Mouse (Mus musculus) heart, adult 9 months (tissue): ENCODE results near the gene Pkp2.
"Not testable (repeated sequence)": the region's sequence is repeated elsewhere in the genome, so short reads cannot be mapped to it uniquely, and the experiment has no call there.

Experiments used
- DNase-seq, 2 experiments: peaks; one replicate each; pipeline ENCODE4 v3.0.0; 2022; ENCODE audit warnings: low spot score in 2 of 2

The Pkp2 gene

DNA sequence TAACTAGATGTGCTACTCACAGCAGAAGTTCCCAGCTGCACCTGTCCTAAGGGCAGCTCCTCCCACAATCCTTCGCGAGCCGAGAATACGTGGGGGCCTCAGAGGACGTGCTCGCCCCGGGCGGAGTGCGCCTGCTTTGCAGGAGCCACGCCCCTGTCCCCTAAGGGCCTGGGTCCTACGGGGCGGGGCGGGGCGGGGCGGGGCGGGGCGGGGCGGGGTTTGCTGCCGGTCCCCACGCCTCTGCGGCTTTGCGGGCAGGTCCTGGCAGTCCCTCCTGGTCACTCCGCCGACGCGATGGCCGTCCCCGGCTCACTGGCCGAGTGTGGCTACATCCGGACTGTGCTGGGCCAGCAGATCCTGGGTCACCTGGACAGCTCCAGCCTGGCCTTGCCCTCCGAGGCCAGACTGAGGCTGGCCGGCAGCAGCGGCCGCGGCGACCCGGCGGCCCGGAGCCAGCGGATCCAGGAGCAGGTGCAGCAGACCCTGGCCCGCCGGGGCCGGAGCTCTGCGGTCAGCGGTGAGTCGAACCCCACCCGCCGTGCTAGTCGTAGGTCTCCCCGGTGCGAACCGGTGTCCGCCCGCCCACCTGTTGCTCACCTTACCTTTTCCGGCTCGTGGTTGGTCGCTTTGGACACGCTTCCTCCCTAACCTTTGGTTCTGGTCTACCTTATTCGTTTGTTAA lies at the start of gene Pkp2:
Gene Pkp2, plus strand, starts transcription at position 240 of the 682 bp plus-strand sequence.
- peak; percentile 56 to 65 for DNase-seq

DNA sequence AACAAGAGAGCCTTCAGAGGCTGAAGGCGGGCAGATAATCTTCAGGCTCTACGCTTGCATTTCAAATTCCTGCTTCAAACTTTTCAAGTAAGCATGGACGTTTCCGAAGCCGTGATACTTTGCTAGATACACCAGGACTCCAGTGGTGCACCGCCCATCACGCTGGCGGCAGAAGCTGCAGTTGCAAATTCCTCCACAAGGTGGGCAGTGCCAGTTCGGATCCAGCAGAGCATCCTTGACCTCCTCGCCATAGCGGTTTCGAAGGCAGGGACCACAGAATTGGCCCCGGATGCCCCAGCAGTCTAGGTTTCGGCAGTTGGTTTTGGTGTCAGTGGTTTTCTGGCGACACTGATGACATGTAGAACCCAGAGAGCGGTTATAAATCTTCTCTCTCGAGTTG lies 15.7 kb upstream of the Pkp2 start:
- DNase-seq, result no peak

DNA sequence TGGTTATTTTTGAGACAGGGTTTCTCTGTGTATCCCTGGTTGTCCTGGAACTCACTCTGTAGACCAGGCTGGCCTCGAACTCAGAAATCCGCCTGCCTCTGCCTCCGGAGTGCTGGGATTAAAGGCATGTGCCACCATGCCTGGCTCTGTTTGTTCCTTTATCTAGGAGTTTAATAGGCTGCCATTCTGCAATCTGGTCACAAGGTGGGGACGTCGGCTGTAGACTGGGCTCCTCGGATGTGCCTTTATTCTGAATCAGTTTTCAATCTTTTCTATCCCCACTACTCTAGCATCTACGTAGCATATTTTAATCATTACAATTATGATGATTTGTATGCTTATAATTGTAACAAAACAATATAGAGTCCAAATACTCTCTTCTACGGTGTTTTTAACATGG lies 11.1 kb upstream of the Pkp2 start:
- DNase-seq, result not testable (repeated sequence)

DNA sequence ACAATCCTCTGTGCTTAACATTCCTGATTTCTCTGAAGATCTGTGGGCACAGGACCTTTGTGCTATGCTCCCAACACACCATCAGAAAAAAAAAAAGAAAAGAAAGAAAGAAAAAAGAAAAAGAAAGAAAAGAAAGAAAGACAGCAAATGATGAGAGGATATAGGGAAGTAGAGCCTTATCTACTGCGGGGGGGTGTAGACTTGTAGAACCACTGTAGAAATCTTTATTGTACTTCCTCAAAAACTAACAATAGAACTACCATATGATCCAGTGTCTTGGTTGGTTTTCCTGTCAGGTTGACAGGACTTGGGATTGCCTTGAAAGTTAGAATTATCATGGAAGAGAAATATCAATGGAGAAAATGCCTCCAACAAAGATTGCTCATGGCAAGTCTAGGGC lies 8.5 kb upstream of the Pkp2 start:
- no peak for DNase-seq

DNA sequence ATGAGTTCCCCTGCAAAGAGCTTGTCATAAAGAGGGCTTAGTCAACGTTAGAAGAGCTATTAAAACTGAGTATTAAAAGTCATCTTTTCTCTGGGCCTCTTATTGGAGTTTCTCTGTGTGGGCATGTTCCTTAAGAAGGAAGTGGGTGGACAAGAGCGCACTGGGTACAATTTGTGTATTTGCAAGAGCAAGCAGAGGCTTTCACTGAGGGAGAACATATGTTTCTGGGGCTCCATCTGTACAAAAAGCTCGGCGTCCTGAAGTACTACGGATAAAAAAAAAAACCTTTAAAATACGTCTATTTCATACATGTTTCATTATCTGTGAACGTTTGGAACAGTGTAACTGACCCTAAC lies 417 bp upstream of the Pkp2 start:
- no peak for DNase-seq

DNA sequence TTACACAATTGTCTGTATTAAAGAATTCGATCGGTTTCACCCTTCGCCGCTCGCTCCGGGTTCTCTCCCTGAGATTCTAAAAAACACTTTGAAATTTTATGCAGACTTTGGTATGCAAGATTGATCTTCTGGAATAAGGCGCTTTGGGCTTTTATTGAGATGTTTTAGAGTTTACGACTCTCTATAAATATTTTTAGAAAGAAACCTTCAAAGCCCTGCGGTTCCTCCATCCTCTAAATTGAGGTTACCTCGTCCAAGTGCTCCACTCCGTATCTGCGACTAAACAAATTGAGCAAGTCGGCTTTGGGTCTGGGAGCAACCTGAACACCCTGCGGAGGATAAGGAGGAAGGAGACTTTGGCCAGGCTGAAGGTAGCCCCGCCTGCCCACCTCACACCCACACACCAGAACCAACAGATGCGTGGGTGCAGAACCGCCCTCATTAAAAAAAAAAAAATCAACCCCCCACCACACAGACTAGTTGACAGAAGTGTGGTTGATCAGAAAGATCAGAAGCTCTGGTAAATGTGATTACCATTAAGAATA lies 715 bp downstream of the Pkp2 start:
- DNase-seq, result no peak

DNA sequence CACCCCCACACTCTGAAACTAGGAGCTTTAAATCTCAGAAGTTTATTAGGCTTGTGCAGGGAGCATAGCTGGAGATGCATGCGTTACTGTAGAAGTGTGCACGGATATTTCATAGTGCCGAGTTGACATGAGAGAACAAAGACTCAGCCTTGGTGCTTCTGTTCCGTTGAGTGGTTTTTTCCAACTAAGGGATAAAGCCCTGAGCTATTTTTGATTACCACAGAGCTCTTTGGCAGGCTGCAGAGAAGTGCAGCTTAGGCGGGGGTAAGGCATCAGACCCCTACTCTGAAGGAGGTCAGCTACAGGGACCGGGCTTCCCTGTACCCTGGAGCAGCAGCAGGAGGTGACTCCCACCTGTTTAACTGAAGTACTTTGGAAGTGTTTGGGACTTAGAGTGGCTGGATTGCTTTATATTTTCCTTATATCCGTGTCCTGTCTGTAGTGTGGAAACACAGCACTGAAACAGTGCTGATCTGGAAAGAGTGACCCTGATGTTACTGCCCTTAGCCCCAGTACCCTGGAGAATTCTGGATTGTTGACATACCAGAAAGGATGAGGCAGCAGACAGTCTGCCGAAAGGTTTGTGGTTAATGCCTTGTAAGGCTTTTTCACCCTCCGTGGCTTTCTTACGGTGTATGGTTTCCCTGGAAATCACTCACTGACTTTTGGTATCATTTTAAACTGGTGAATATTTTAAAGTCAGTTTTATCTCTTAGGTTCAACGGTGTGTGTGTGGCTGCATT lies 2.7 kb downstream of the Pkp2 start:
- peak; percentile 17 to 34 for DNase-seq

DNA sequence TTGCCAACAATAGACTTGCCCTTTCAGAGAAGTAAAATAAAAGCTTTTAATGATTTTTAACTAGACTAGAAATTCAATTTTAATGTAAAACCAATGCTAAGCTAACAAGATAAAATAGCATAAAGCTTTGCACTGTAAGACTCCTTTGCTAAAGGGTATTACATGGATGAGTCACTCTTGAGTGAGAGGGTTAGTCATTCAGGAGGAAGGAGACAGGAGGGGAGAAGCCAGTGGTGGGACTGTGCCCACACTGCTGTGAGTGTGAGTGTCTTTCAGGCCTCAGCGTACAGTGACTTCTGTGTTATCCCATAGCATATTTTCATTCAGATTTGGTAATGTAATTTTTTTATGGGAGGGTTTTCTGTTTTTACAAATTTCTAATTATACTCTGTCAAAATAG lies 3.8 kb downstream of the Pkp2 start:
- DNase-seq, result no peak

DNA sequence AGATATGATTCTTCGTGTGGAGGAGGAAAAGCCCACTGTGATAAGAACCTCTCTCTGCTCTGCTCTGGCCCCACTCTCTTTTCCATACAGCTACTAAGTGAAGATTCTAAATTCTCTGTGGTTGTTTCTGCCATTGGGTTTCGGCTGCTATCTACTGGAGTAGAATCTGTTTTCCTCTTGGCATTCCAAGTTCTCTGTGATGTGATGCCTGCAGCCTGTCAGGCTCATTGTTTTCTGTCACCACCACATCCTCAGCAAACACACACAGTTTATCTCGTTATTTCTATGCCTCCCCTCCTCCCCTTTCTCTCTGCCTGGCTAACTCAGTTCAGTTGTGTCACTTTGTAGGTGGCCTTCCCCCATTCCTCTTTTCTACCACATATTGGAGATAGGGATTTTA lies 6.7 kb downstream of the Pkp2 start:
- peak in 1 of 2 experiments; percentile 43 for DNase-seq

DNA sequence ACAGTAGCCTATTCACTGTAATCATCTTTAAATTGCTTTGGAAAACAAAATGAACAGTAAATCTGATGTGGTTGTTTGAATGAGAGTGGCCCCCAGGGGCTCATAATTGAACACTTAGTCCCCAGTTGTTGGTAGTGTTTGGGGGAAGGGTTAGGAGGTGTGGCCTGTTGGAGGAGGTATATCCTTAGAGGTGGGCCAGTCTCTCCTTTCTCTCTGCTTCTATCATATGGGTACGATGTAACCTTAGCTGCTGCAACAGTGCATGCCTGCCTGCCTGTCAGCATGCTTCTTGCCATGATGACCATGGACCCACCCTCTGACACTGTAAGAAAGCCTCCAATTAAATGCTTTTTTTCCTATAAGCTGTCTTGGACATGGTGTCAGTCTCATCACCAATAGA lies 9.5 kb downstream of the Pkp2 start:
- no peak for DNase-seq

DNA sequence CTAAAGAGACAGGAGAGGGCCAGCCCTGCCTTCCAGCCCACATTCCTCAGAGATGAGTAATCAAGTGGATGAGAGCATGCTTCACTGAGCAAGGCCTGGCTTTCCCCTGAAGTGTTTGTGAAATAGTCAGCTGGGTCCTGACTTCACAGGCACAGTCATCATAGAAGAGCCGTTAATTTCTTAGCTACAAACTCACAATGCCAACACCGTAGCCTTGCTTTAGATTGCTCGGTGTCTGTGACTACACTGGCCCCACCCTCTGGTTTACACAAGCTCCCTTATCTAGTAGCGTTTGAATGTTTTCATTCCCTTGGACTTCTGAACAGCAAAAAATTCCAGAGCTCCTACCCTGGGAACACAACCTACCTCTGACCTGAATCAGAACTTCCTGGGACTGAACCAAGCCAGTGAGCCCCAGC lies 11.4 kb downstream of the Pkp2 start:
- DNase-seq, result peak; percentile 29 to 57

DNA sequence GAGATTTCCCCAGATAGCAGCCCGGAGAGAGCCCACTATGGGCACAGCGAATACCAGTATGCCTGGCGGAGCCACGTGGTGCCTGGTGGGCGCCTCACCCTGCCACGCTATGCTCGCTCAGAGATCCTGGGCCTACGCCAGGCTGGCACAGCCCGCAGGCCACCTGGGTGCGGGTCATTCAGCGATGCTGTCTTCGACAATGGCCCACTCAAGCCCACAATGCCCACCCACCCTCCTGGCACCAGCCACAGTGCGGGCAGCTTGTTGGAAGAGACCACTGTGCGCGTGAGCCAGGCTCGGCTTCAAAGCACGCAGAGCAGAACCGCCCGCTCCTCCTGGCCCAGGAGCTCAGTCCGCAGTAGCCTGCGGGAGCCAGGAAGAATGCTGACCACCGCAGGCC lies 12.7 kb downstream of the Pkp2 start:
- DNase-seq, result no peak

DNA sequence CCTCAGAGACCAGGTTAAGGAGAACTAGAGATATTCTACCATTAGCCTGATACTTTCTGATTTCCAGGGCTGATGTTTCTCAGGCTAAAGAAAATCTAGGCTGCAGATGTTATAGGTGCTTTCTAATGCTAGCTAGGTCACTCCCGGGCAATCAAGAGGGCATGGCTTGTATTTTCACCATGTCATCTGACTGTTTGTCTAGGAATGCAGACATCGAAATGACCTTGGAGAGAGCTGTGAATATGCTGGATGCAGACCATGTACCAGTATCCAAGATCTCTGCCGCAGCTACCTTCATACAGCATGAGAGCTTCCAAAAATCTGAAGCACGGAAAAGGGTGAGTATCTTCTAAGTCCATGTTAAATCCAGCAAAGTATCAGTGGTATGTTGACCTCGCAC lies 17.3 kb downstream of the Pkp2 start:
- no peak for DNase-seq

DNA sequence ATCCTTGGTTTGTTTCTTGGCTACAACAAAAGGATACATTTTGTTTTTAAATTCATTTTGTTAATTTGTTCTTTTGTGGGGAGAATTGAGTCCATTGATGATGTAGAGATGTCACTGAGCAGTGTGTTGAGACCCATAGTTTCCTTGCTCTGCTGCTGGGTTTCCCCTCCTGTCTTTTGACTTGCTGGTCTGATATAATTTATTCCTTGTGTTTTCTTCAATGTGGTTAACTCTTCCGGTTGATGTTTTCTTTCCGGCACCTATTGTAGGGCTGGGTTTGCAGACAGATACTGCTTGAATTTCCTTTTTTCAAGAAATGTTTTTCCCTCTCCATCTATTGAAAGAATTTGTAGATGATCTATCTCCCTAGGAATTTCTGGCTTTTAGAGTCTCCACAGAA lies 20.8 kb downstream of the Pkp2 start:
- no peak for DNase-seq

DNA sequence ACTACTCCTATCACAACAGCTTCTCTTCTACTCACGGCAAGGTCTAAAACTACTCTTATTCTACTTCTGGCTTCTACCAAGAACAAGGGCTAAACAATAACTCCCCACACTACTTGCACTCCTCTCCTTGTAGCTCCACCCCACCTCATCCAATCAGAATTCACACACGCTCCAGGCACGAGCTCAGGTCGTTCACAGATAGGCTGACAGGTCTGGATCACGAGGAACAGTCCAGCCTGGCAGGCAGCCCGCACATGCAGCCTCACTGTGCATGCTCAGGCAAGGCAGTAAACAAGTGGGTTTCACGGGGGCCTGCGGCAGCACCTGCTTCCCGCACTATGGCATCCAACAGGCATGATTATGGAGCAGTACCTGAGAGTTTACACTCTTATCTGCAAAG lies 23.6 kb downstream of the Pkp2 start:
- not testable (repeated sequence) for DNase-seq

DNA sequence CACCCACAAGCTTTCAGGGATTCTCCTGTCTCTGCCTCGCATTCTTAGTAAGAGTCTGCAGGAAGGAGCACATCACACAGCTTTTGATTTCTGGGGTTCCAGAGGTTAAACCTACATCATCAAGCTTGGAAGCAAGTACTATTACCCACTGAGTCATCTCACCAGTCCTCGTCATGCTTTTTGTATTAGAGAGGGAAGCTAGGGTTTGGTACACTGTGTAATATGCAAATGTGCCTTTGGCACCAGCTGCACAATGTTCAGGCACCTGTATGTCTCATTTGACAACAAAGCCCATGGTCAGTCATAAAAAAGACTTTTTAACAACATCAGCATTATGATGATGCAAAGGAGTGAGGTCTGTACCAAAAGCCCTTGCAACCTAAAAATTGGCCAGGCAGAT lies 25.2 kb downstream of the Pkp2 start:
- no peak for DNase-seq

DNA sequence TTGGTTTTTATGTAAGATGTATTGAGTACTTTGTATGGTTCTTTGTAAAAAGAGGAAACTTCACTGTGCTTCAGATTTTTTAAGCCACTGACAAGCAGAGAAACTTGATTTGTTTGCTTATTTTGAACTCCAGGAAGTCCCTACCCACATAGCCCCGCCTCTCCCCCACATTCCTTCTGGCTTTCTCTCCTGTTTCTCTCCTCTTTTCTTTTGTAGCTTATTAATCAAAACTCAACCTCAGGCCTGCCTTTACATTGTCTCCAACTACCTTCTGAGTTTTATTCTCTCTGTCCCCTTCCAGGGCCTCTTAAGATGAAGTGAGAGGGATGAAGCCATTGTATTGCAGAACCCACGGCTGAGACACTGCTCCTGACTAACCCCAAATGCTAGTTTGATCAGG lies 31.6 kb downstream of the Pkp2 start:
- DNase-seq, result no peak

DNA sequence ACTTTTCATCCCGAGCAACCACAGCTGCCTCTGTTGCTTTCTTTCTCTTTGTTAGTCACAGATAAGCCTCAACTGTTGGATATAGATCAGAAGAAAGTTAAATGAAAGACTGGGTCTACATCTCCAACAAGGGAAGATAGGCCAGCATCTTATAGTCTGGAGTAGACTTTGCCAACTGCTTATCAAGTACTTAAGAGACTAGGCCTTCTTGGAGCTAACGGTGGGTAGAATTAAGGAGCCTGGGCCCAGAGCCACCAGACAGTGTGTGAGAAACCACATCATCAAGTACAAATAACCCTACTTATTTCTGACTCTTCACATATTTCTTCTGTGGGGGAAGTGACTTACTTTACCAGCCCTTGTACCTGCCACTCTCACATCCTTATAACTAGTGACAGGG lies 37.4 kb downstream of the Pkp2 start:
- DNase-seq, result no peak

DNA sequence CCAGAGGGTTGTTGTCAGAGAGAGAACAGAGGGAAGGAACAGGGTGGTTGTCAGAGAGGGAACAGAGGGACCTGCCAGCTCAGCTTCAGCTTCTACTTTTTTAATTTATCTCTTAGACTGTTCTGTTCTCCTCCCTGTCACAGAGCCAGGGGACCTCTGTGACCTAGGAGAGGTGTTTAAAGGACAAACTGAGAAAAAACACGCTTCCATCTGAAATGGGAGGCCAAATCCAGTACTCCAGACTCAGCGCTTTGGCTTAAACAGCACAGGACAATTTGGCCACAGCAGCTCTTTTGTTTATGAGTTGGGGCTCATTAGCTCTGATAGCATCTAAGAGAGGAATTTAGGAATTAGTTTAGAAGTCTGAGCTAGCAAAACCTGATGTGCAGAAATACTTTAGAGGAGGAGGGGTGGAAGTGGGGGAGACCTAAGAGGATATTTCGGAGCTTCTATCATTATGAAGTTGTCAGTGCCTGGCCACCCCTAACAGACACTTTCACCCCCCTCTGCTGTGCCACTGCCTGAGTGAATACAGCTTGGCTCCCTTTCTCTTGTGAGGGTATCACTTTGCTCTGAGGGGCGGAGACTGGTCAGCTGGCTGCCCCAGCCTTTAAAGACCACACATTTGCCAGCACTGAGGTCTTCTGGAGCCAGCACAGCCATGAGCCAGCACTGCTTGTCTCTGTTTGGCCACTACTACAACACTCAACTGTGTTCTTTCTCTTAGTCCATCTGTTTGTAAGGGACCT lies 40.4 kb downstream of the Pkp2 start:
- DNase-seq, result peak; percentile 67 to 69

DNA sequence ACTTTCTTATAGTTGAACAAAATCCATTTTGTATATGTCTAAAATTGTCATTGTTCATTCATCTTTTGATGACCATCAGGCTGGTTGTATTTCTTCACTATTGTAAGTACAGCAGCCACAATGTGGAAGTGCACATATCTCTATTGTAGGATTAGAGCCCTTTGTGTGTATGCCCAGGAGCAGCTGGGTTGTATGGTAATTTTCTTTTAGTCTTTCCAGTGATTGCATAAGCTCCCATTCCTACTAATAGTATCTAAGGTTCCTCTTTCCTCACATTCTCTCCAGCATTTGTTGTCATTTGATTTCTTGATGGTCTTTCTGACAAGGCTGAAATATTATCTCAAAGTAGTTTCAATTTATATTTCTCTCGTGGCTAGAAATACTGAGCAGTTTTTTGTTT lies 42.1 kb downstream of the Pkp2 start:
- no peak for DNase-seq

DNA sequence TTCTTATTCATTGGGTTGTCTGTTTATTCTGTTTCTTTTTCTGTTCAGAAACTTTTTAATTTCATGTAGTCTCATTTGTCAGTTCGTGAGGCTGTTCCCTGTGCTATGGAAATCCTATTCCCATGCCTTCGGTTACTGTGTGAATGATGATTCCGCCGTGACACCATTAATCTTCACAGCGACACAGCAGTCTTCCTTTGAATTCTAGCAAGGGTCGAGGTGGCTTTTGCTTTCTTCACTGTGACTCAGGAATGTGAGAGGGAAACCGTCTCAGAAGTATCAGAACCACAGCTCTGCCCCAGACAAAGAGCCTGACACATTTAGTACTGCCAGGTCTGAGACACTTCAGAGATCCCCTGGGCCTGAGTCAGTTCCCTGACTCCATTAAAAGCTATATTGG lies 42.8 kb downstream of the Pkp2 start:
- DNase-seq, result no peak

DNA sequence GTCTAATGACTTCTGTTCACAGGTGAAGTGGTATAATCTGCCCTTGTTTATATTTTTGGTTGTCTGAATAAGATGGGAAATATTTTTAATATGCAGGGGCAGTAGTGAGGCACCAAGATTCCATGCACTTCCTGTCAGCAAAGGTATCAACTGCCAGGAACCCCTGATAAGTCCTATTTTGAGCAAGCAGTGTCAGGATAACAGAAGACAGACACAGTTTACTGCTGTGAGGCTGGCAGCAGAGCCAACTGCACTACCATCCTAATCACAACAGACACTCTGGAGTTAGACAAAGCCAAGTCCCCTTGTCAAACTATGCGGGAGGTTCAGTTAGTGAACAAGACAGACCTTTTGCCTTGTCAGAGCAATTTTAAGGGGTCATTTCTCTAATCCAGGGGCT lies 43.6 kb downstream of the Pkp2 start:
- DNase-seq, result peak; percentile 73 to 77

DNA sequence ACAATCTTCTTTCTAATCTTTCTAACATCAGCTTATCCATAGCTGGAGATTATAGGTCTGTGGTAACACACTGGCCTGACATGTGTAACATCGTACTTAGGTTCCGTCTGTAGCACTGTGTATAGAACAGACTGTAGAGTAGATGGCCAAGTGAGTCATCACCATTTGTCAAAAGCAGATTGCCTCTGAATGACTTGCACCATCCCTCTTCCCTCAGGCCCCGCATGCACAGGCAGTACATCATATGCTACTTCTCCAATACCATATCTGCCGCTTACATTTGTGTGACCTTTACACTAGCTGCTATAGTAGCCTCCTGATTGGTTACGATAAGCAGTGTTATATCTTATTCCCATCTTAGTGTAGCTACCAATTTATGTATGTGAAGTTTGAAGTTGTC lies 47.8 kb downstream of the Pkp2 start:
- no peak for DNase-seq
